Mouse (Mus musculus) forebrain, embryonic 15.5 days (tissue): Measurements from ENCODE around the gene Chst3. TPM values are rescaled to one million over a fixed set of nuclear protein-coding genes. Genes with fewer than 3 reads are reported as not detected.
A peak's percentile ranks its signal among the peaks of the same experiment; 100 is the strongest.

Experiments used
- ATAC-seq: fragments of 200-750 bp; cut with Nextera tagmentation; replicated peaks from 2 replicates; pipeline ENCODE4 v1.8.0; 2017; ENCODE audit warnings: mild to moderate bottlenecking, moderate TSS enrichment, moderate library complexity
- H3K27ac ChIP-seq: fragments of 300-500 bp; sonication (generic); replicated peaks from 2 replicates; pipeline ENCODE4 v1.5.1; 2015; ENCODE audit warnings: mild to moderate bottlenecking, inconsistent platforms
- H3K27me3 ChIP-seq: fragments of 300-500 bp; sonication (generic); 2 replicates; pipeline ENCODE4 v1.6.1; 2015; ENCODE audit warnings: inconsistent platforms
- H3K36me3 ChIP-seq: fragments of 300-500 bp; sonication (generic); 2 replicates; pipeline ENCODE4 v1.6.1; 2015; ENCODE audit warnings: mild to moderate bottlenecking, inconsistent platforms
- H3K4me1 ChIP-seq: fragments of 300-500 bp; sonication (generic); 2 replicates; pipeline ENCODE4 v1.6.1; 2015; ENCODE audit warnings: inconsistent platforms
- H3K4me2 ChIP-seq: fragments of 300-500 bp; sonication (generic); replicated peaks from 2 replicates; pipeline ENCODE4 v1.6.1; 2015; ENCODE audit warnings: mild to moderate bottlenecking, inconsistent platforms
- H3K4me3 ChIP-seq: fragments of 300-500 bp; sonication (generic); 2 replicates; pipeline ENCODE4 v1.5.1; 2015; ENCODE audit warnings: mild to moderate bottlenecking, inconsistent platforms
- H3K9ac ChIP-seq: fragments of 300-500 bp; sonication (generic); replicated peaks from 2 replicates; pipeline ENCODE4 v1.6.1; 2015; ENCODE audit warnings: mild to moderate bottlenecking, inconsistent platforms
- H3K9me3 ChIP-seq: fragments of 300-500 bp; sonication (generic); 2 replicates; pipeline ENCODE4 v1.6.1; 2016; ENCODE audit warnings: inconsistent platforms
- WGBS: fragments of 180-500 bp; shearing (Covaris S2); methylation state at CpG from one replicate; pipeline ENCODE4 v1.1.7; 2015; ENCODE audit warnings: mixed read lengths; 5-methylcytosine and 5-hydroxymethylcytosine counted together
- polyA plus RNA-seq: library from polyadenylated mRNA; unstranded; fragments of >200 nt; fragmentation: Nextera tagmentation; extraction: Ambion mirVana; gene quantifications from 2 replicates; pipeline ENCODE4 v1.2.1, GENCODE M21; 2015

The Chst3 gene
- polyA plus RNA-seq, 1 experiment from 2014 or later = 1.2 TPM

DNA sequence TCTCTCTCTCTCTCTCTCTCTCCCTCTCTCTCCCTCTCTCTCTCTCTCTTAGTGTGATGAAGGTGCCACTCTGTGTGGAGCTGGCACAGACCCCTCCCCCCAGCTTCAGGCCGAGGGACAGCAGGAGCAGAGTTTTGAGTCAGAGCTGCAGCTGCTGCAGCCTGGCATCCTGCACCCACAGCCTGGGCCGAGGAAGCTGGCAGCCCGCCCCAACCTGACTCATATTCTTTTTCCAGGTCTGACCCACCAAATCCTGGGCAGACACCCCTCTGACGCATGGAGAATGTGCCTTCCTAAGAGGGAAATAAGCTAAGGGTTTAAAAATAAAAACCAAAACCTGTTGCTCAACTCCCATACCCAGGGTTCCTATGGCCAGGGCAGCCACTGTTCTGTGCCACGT lies 9.8 kb downstream of the Chst3 start:
- 32% methylated on average over 5 of the region's 5 CpGs for WGBS
- Histone ChIP-seq H3K9me3 (no peaks in the 10 kb centered on the region), H3K4me3 (no peak overlapping the region), H3K9ac (no peak overlapping the region), H3K4me2 (no peak overlapping the region), H3K36me3 (no peaks in the 10 kb centered on the region), H3K4me1 (peaks cover 44% of the 10 kb centered on the region), H3K27me3 (no peaks in the 10 kb centered on the region), H3K27ac (peak overlapping the region; percentile 61)
- peak; percentile 62 for ATAC-seq

DNA sequence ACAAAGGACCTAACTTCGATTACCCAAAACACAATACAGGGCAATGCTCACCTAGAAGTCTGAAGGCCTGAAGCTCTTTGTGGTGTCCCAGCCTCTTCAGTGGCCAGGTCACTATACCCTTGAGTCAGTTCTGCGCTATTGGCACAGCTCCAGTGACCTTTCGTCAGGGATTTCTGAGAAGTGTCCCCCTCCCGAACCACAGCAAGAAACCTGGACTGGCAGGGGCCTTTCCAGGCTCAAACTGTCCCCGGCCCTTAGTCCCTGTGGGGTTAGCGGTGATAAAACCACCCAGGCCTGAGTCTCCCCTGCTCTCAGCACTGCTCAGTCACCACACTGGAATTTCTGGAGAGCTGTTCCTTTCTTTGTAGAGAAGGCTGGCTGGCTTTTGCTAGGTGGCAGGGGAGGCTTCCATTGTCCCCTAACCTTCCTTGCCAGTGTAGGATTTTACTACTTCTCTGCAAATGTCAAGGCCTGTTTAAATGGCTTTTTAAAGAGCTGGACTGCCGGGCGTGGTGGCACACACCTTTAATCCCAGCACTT lies 11.8 kb downstream of the Chst3 start:
- ATAC-seq = no peak
- H3K27me3 ChIP-seq = no peaks in the 10 kb centered on the region
- 80% methylated on average over 8 of the region's 8 CpGs for WGBS
- no peaks in the 10 kb centered on the region for H3K36me3 ChIP-seq
- H3K4me2 ChIP-seq = no peak overlapping the region
- H3K9ac ChIP-seq = no peak overlapping the region
- no peak overlapping the region for H3K27ac ChIP-seq
- H3K9me3 ChIP-seq = no peaks in the 10 kb centered on the region
- no peak overlapping the region for H3K4me3 ChIP-seq
- H3K4me1 ChIP-seq = peaks cover 42% of the 10 kb centered on the region

DNA sequence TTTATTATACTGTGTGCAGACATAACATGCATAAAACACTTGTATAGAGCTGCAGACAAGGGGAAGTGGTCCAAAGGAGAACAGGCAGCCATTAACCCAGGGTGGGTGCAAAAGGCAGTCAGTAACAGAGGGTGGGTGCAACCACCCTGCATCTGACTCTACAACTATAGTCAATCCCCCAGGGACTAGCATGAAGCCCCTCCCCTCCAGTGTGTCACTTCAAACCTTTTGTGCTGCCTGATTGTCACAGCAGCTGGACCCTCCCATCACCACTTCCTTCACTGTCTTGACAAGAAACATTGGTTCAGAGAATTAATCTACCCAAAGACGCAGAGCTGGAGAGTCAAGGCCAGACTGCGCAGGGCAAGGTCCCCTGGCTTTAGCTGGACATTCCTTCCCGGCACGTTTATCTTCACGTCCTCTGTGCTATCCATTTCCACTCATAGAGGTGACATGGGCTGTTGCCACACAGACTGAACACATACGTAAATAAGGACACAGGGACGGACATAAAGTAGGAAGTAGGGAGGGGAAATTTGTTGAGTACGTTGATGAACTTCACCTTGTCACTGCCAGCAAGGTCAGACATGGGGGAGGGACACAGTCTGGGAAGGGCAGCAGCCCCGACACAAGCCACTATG lies 13.3 kb downstream of the Chst3 start:
- Histone ChIP-seq H3K9ac (no peak overlapping the region), H3K4me2 (no peak overlapping the region), H3K4me3 (no peak overlapping the region), H3K4me1 (peaks cover 28% of the 10 kb centered on the region), H3K27ac (no peak overlapping the region), H3K27me3 (no peaks in the 10 kb centered on the region), H3K9me3 (no peaks in the 10 kb centered on the region), H3K36me3 (no peaks in the 10 kb centered on the region)
- no peak for ATAC-seq
- 83% methylated on average over 9 of the region's 9 CpGs for WGBS

DNA sequence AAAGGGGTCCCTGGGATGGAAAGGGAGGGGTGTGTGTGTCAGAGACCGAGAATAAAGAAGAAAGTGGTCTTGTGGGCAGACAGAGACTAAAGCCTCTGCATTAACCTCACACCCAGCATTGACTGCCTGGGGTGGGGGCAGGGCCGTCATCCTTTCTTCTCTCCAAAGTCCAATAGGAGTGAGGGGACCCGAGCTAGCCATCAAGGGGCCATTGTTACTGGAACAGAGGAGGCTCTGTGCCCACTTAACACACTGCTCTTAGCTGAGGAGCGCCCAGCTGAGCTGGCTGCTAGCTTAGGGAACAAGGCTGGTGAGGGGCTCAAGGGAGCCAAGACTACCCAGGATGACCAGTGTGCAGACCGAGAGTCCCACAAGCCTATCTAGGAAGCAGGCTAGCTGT lies 16.3 kb downstream of the Chst3 start:
- Histone ChIP-seq H3K27ac (peak overlapping the region; percentile 71), H3K4me2 (no peak overlapping the region), H3K9ac (no peak overlapping the region), H3K36me3 (no peaks in the 10 kb centered on the region), H3K27me3 (no peaks in the 10 kb centered on the region), H3K4me3 (no peak overlapping the region), H3K4me1 (peaks cover 14% of the 10 kb centered on the region), H3K9me3 (no peaks in the 10 kb centered on the region)
- ATAC-seq = peak; percentile 89
- WGBS = 6% methylated on average over 5 of the region's 5 CpGs

DNA sequence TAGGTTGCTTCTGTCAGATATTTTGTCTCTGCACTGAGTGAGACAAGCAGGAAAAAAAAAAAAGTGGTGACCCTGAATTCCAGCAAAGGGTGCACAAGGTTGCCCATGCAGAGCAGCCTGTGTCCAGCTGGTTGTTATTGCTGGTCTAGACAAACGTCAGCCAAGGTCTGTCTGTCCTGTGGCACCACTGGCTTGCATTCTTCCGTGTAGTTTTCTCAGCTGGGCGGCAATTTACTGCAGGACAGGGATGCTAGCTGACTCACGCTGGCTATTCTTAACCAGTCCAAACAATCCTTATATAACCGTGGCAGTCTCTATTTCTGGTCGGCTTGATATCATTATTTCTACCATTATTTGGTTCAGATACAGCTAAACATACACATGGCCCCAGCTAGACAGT lies 18.1 kb downstream of the Chst3 start:
- Histone ChIP-seq H3K9ac (no peak overlapping the region), H3K9me3 (no peaks in the 10 kb centered on the region), H3K36me3 (no peaks in the 10 kb centered on the region), H3K4me3 (no peak overlapping the region), H3K4me2 (no peak overlapping the region), H3K27ac (no peak overlapping the region), H3K4me1 (peaks cover 22% of the 10 kb centered on the region), H3K27me3 (no peaks in the 10 kb centered on the region)
- ATAC-seq = no peak
- WGBS = 84% methylated on average over 6 of the region's 6 CpGs

DNA sequence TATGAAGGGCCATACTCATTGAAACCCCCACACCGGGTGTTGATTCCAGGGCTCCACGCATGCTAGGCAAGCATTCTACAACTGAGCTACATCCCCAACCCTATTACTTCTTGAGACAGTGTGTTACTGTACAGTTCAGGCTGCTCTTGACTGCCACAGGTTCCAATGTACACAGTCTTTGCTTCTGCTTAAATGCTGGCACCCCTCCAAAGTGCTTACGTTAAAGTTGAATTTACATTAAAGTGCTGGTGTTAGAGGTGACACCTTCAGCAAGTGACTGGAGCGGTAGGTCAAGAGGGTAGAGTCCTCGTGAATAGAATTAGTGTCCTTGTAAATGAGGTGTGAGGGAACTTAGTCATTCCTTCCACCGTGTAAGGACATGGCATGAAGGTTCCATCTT lies 19.7 kb downstream of the Chst3 start:
- Histone ChIP-seq H3K9ac (no peak overlapping the region), H3K36me3 (no peaks in the 10 kb centered on the region), H3K4me2 (no peak overlapping the region), H3K4me1 (peaks cover 37% of the 10 kb centered on the region), H3K27ac (no peak overlapping the region), H3K4me3 (no peak overlapping the region), H3K27me3 (no peaks in the 10 kb centered on the region), H3K9me3 (no peaks in the 10 kb centered on the region)
- ATAC-seq = no peak
- 88% methylated on average over 6 of the region's 6 CpGs for WGBS

DNA sequence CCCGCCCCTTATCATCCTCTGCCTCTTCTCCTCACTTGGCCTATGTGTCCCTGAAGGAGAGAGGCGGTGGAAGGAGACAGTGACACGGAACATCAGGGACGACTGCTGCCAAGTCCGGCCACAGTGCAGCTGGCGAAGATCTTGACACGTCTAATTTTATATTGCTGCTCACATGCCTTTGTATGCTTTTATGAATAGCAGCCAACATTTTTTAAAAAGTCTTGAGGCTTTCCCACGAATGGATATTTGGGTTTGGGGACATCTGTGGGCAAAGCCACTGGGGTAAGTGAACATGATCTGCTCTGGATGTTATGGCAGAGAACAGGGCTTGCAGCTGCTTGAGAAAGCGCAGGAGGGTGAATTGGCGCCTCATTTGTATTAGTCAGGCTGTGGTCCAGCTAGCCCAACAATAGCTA lies 21.6 kb downstream of the Chst3 start:
- no peak overlapping the region for H3K9ac ChIP-seq
- 75% methylated on average over 10 of the region's 10 CpGs for WGBS
- no peak for ATAC-seq
- H3K27me3 ChIP-seq = no peaks in the 10 kb centered on the region
- H3K4me1 ChIP-seq = peaks cover 39% of the 10 kb centered on the region
- H3K36me3 ChIP-seq = no peaks in the 10 kb centered on the region
- no peak overlapping the region for H3K4me3 ChIP-seq
- no peak overlapping the region for H3K27ac ChIP-seq
- H3K4me2 ChIP-seq = no peak overlapping the region
- no peaks in the 10 kb centered on the region for H3K9me3 ChIP-seq

DNA sequence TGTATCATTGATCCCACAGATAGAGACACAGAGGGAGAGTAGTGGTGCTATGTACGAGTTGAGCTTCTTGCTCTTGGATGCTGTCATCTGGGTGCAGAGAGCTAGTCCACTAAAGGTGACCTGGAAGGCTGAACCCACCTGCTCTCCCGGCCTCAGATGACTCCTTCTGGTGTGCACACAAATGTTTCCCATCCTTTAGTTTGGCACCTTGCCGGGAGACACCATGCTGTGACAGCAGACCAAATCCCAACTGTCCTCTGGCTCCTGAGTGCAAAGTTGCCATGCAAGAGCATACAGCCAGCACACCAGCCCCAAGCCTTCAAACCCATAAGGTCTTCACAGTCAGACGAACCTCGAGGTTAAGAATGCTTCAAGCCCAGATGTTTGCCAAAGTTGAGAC lies 22.1 kb downstream of the Chst3 start:
- WGBS = 69% methylated on average over 5 of the region's 5 CpGs
- no peak for ATAC-seq
- Histone ChIP-seq H3K4me3 (no peak overlapping the region), H3K36me3 (no peaks in the 10 kb centered on the region), H3K9me3 (no peaks in the 10 kb centered on the region), H3K4me1 (peaks cover 42% of the 10 kb centered on the region), H3K4me2 (no peak overlapping the region), H3K27ac (no peak overlapping the region), H3K9ac (no peak overlapping the region), H3K27me3 (no peaks in the 10 kb centered on the region)

DNA sequence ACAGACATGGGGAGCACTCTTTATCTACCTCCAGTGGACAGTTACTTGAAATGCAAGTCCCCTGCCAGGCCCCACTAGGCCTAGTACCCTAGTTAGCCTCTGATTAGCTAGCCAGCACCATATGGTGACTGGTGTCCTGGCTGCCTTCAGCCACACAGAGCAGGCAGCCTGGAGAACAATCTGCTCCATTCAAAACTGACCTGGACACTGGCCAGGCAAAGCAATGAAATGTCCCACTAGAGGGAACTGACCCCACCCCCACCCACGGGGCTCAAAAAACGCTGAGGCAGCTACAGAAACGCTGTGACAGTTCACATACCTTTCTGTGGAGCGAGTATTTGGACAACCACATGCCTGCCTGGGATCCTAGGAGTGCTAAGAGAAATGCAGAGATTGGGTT lies 24.0 kb downstream of the Chst3 start:
- H3K4me1 ChIP-seq = peaks cover 50% of the 10 kb centered on the region
- ATAC-seq = peak; percentile 59
- no peaks in the 10 kb centered on the region for H3K9me3 ChIP-seq
- H3K4me3 ChIP-seq = no peak overlapping the region
- 5% methylated on average over 4 of the region's 4 CpGs for WGBS
- no peak overlapping the region for H3K4me2 ChIP-seq
- no peaks in the 10 kb centered on the region for H3K36me3 ChIP-seq
- peak overlapping the region; percentile 66 for H3K27ac ChIP-seq
- H3K27me3 ChIP-seq = no peaks in the 10 kb centered on the region
- H3K9ac ChIP-seq = no peak overlapping the region

DNA sequence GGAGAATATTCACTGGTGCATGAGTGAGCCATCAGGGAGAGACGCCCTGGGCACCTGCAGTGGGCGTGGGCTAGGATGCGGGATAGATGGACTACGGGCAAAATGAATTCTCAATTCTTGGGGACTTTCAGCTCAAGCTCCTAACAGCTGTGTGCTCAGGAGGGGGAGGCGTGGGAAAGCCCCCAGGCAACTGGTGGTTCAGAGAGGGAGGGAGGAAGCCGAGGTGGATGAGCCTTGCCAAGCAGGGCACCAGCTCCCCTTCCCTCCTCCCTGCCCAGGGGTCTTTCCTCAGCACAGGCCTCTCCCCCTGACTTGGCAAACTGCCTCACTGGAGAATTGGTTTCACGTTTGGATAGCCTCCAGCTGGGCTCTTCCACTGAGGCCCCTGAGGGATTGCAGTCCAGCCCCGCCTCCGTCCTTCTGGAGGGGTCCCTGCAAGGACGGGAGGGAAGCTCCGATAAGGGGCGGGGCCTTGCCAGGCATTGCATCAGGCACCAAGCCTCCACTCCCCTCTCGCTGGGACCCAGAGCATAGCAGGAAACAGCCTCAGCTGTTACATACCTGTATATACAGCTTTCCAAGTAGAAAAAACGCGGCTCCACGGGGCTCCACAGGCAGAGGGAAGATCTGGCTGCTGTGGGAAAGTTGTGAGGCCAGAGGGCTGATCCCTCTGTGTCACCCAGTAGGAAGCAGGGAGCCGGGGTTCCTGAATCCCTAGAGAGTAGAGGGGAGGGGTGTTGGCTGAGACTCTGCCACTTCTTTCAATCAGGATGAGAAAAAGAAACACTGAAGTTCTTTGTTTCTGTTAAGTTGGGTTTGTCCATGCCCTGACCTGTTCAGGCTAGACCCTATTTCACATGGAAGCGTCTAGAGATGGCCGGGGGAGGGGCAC lies 25.3 kb downstream of the Chst3 start:
- ATAC-seq = peak; percentile 85
- WGBS = 3% methylated on average over 19 of the region's 19 CpGs
- Histone ChIP-seq H3K9me3 (no peaks in the 10 kb centered on the region), H3K27me3 (no peaks in the 10 kb centered on the region), H3K9ac (0 out of 2 replicates have a peak overlapping the region, but pooled peaks have one; percentile 6), H3K4me2 (peak overlapping the region; percentile 20), H3K4me1 (peaks cover 55% of the 10 kb centered on the region), H3K27ac (peak overlapping the region; percentile 66), H3K4me3 (peak overlapping the region; percentile 12; the same call in 1 of the 2 replicates), H3K36me3 (no peaks in the 10 kb centered on the region)

DNA sequence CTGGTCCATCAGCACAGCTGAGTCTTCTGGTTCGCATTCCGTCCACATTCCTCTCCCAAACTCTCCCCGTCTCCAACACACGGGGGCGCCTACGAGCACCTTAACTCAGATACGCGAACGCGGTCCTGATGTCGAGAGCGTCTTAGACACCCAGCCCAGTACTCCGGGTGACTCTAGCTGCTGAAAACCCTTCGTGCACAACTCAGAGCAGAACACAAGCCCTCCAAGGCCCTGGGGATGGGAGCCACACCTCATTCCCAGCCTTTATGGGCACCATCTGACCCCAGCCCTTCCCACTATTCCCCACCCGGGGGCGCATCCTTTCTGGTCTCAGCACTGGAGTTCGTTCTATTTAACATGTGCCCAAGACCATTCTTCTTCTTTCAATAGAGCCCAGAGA lies 27.3 kb downstream of the Chst3 start:
- Histone ChIP-seq H3K27ac (peak overlapping the region; percentile 38), H3K27me3 (no peaks in the 10 kb centered on the region), H3K4me1 (peaks cover 50% of the 10 kb centered on the region), H3K4me2 (peak overlapping the region; percentile 72), H3K36me3 (no peaks in the 10 kb centered on the region), H3K9me3 (no peaks in the 10 kb centered on the region), H3K4me3 (peak overlapping the region; percentile 38), H3K9ac (peak overlapping the region; percentile 35; the same call in 1 of the 2 replicates)
- ATAC-seq = peak; percentile 55
- WGBS = under 1% methylated on average over 17 of the region's 17 CpGs

DNA sequence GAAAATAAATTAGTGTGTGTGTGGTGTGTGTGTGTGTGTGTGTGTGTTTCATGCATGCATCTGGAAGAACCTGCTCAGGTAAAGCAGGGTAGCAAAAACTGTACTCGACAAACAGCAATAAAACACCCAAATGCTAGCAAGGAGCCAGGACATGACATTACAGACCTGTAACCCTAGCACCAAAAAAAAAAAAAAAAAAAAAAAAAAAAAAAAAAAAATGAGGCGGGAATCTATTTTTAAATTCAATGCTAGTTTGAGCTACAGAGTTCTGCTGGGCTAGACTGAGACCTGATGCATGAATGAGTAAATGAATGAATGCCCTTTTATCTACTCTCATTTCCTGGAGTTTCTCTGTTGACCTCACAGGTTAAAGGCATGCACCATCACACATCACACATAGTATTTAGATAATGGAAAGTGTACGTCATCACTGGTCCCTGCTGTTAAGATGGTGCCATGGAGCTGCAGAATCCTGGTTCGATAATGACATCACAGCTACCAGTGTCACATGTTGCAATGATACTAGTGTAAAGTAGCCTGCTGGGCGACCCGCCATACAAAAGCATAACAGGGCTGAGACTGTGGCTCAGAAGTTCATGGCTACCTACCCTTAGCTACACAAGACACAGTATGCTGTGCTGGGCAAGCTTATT lies 29.4 kb downstream of the Chst3 start:
- Histone ChIP-seq H3K36me3 (no peaks in the 10 kb centered on the region), H3K9me3 (no peaks in the 10 kb centered on the region), H3K27me3 (no peaks in the 10 kb centered on the region), H3K4me1 (peaks cover 44% of the 10 kb centered on the region), H3K27ac (no peak overlapping the region), H3K4me2 (no peak overlapping the region), H3K9ac (no peak overlapping the region), H3K4me3 (no peak overlapping the region)
- 63% methylated on average over 6 of the region's 6 CpGs for WGBS
- no peak for ATAC-seq
